In genomic region chr6:135387653-135388052, GRCm38 (mm10) we compare ENCODE assay signal across 22 mouse cellular contexts. TPM values are rescaled to one million over a fixed set of nuclear protein-coding genes. Genes with fewer than 3 reads are reported as not detected.
A peak's percentile ranks its signal among the peaks of the same experiment; 100 is the strongest.
DNase-seq lines count a peak whose midpoint lies in the region; ATAC-seq and TF ChIP-seq lines count a peak whose summit lies in the region.
"Had no signal": no experiment of that assay in that cellular context is flagged by ENCODE, and none has a peak within 500 bp of the region (broad histone marks: within the 10 kb centered on the region; RNA-seq: fewer than 3 reads in every experiment).

No protein-coding gene starts in this region.

- TF ChIP-seq POLR2A in small intestine, adult 2 months (IDR thresholded peaks at IDR 0.05; ENCODE audit: low read depth, low read length): no peak

- intact Hi-C loops in left cerebral cortex, adult 2 months (cut with DNase I): no loop called here

- no peak overlapping the region for H3K4me2 ChIP-seq in forebrain, postnatal 0 days (ENCODE audit: low read depth)
- H3K4me2 ChIP-seq: embryonic facial prominence, embryonic 13.5 days; heart, embryonic 11.5 days; heart, embryonic 15.5 days; hindbrain, embryonic 13.5 days had no signal

- no peak for TF ChIP-seq CTCF in forebrain, postnatal 0 days (IDR thresholded peaks at IDR 0.05; ENCODE audit: low read depth)
- TF ChIP-seq CTCF in small intestine, adult 2 months (IDR thresholded peaks at IDR 0.05; ENCODE audit: extremely low read depth, insufficient read length, insufficient replicate concordance, low read depth, low read length): no peak
- TF ChIP-seq CTCF in left cerebral cortex, adult 2 months (IDR thresholded peaks at IDR 0.05): no peak

- 86% methylated on average over 1 of the region's 1 CpGs for WGBS in forebrain, postnatal 0 days
- WGBS in forebrain, embryonic 10.5 days: 94% methylated on average over 1 of the region's 1 CpGs
- WGBS in small intestine, adult 2 months: 41% methylated on average over 1 of the region's 1 CpGs

- H3K9me3 ChIP-seq in forebrain, postnatal 0 days (ENCODE audit: low read length): no peaks in the 10 kb centered on the region
- no peaks in the 10 kb centered on the region for H3K9me3 ChIP-seq in forebrain, embryonic 10.5 days
- H3K9me3 ChIP-seq: embryonic facial prominence, embryonic 13.5 days; heart, embryonic 15.5 days; hindbrain, embryonic 13.5 days had no signal

- no peak overlapping the region for H3K9ac ChIP-seq in forebrain, postnatal 0 days
- H3K9ac ChIP-seq: embryonic facial prominence, embryonic 13.5 days; heart, embryonic 15.5 days; hindbrain, embryonic 13.5 days had no signal

- H3K4me3 ChIP-seq in forebrain, postnatal 0 days (ENCODE audit: low read depth, low read length): no peak overlapping the region
- no peak overlapping the region for H3K4me3 ChIP-seq in forebrain, embryonic 10.5 days
- no peak overlapping the region for H3K4me3 ChIP-seq in small intestine, adult 2 months (ENCODE audit: low read depth, low read length)
- H3K4me3 ChIP-seq in left cerebral cortex, adult 2 months: no peak overlapping the region
- H3K4me3 ChIP-seq: embryonic facial prominence, embryonic 13.5 days; heart, adult 2 months; heart, embryonic 15.5 days; hindbrain, embryonic 13.5 days had no signal

- DNase-seq in forebrain, postnatal 0 days: no peak
- DNase-seq in forebrain, embryonic 10.5 days (ENCODE audit: extremely low spot score, low spot score): no peak
- DNase-seq in lung, postnatal 25 days (ENCODE audit: low spot score): peak; percentile 48
- DNase-seq in lung, postnatal 4 days: no peak
- DNase-seq in left cerebral cortex, adult 2 months (ENCODE audit: extremely low spot score in 1 of 2, low spot score in 2 of 2): no peak
- no peak for DNase-seq in heart, adult 11 months
- DNase-seq: adrenal gland, postnatal 10 days; B cell, adult 2 months; cerebellum, adult 18-20 months; cerebellum, adult 9-11 months; cerebellum, postnatal 36 days; gastrocnemius, postnatal 36 days; heart, adult 2 months; heart, postnatal 14 days had no signal

- H3K27ac ChIP-seq in forebrain, postnatal 0 days (ENCODE audit: low read depth, low read length): no peak overlapping the region
- H3K27ac ChIP-seq in forebrain, embryonic 10.5 days: no peak overlapping the region
- H3K27ac ChIP-seq in small intestine, adult 2 months (ENCODE audit: insufficient read depth, low read depth, low read length): peak overlapping the region; percentile 91; the same call in 1 of the 2 replicates
- no peak overlapping the region for H3K27ac ChIP-seq in left cerebral cortex, adult 2 months
- H3K27ac ChIP-seq: embryonic facial prominence, embryonic 13.5 days; heart, adult 2 months; heart, embryonic 15.5 days; hindbrain, embryonic 13.5 days had no signal

- ATAC-seq in forebrain, postnatal 0 days: peak; percentile 10; the same call in 1 of the 2 replicates
- ATAC-seq in granulocyte monocyte progenitor cell, adult 5-6 weeks (replicated peaks; ENCODE audit: poor library complexity, severe bottlenecking): no peak
- ATAC-seq: forebrain, embryonic 14.5 days had no signal

- no peaks in the 10 kb centered on the region for H3K27me3 ChIP-seq in forebrain, postnatal 0 days (ENCODE audit: insufficient read depth, low read length)
- H3K27me3 ChIP-seq in forebrain, embryonic 10.5 days (ENCODE audit: poor library complexity, severe bottlenecking): no peaks in the 10 kb centered on the region
- no peaks in the 10 kb centered on the region for H3K27me3 ChIP-seq in small intestine, adult 2 months (ENCODE audit: control insufficient read depth, insufficient read depth, low read length)
- H3K27me3 ChIP-seq: embryonic facial prominence, embryonic 13.5 days; heart, embryonic 15.5 days had no signal

- H3K4me1 ChIP-seq in forebrain, postnatal 0 days (ENCODE audit: insufficient read depth): no peaks in the 10 kb centered on the region
- H3K4me1 ChIP-seq in forebrain, embryonic 10.5 days: no peaks in the 10 kb centered on the region
- H3K4me1 ChIP-seq in small intestine, adult 2 months (ENCODE audit: control insufficient read depth, insufficient read depth, insufficient read length, low read length): peaks cover 32% of the 10 kb centered on the region
- H3K4me1 ChIP-seq: embryonic facial prominence, embryonic 13.5 days; heart, embryonic 15.5 days had no signal

- no peaks in the 10 kb centered on the region for H3K36me3 ChIP-seq in forebrain, postnatal 0 days (ENCODE audit: insufficient read depth)
- H3K36me3 ChIP-seq in forebrain, embryonic 10.5 days (replicated peaks): no peaks in the 10 kb centered on the region
- H3K36me3 ChIP-seq in small intestine, adult 2 months (ENCODE audit: control insufficient read depth, insufficient read depth, low read length): no peaks in the 10 kb centered on the region; the same call in 1 of the 2 replicates
- H3K36me3 ChIP-seq: heart, embryonic 15.5 days; hindbrain, embryonic 13.5 days had no signal

RNA-seq across cellular contexts. Expression of gene Emp1, which starts 25.3 kb away (rescaled TPM):
- total RNA-seq in forebrain, postnatal 0 days (2014; rRNA removed): 11.4 and 37.0 TPM in 2 replicates
- polyA plus RNA-seq in forebrain, postnatal 0 days (2015; fragmentation: Nextera tagmentation; extraction: Ambion mirVana): 3.8 and 4.3 TPM in 2 replicates
- 3.4 and 5.1 TPM in 2 replicates for polyA plus RNA-seq in forebrain, embryonic 10.5 days (2016; fragmentation: Nextera tagmentation; extraction: Ambion mirVana)
- 131 and 234 TPM in 2 replicates for polyA plus RNA-seq in small intestine, adult 2 months (2012; rRNA removed)
- 1 to 10 TPM; 2.6 TPM for total RNA-seq in left cerebral cortex, adult 2 months (2021)
- not detected in 2 replicates for total RNA-seq in granulocyte monocyte progenitor cell, adult 5-6 weeks (2014; fragmentation: Nextera tagmentation)
- not detected in 2 replicates for total RNA-seq in granulocyte monocyte progenitor cell, adult 5-6 weeks (2017)
- total RNA-seq: MEL had no signal
